In genomic region chr12:70657493-70657810, GRCm38 (mm10) we compare ENCODE assay signal across 27 mouse cellular contexts.
DNase-seq lines count a peak whose midpoint lies in the region; ATAC-seq and TF ChIP-seq lines count a peak whose summit lies in the region.
"Had no signal": no experiment of that assay in that cellular context is flagged by ENCODE, and none has a peak within 500 bp of the region (broad histone marks: within the 10 kb centered on the region; RNA-seq: fewer than 3 reads in every experiment).

No protein-coding gene starts in this region.

- no peak overlapping the region for H3K4me3 ChIP-seq in forebrain, embryonic 15.5 days
- H3K4me3 ChIP-seq in forebrain, embryonic 12.5 days (replicated peaks), result no peak overlapping the region
- H3K4me3 ChIP-seq in heart, adult 2 months, result no peak overlapping the region
- H3K4me3 ChIP-seq in embryonic facial prominence, embryonic 15.5 days (replicated peaks), result no peak overlapping the region
- H3K4me3 ChIP-seq: erythroblast, embryonic 14.5 days; heart, embryonic 12.5 days; heart, embryonic 15.5 days; hindbrain, embryonic 12.5 days; hindbrain, embryonic 15.5 days had no signal

- intact Hi-C loops in heart, adult 2 months (cut with DNase I), result loop anchor here (5.0 kb wide), 3 partner anchors 140 to 160 kb away; no protein-coding TSS in a partner anchor
- intact Hi-C loops in heart, postnatal 25 days (cut with DNase I), result loop anchor here (5.0 kb wide), 2 partner anchors 160 to 255 kb away; no protein-coding TSS in a partner anchor

- H3K36me3 ChIP-seq in forebrain, embryonic 15.5 days, result no peaks in the 10 kb centered on the region
- H3K36me3 ChIP-seq in forebrain, embryonic 12.5 days (replicated peaks), result no peaks in the 10 kb centered on the region
- H3K36me3 ChIP-seq in heart, adult 2 months (ENCODE audit: control insufficient read depth, insufficient read depth, low read length), result peaks cover 25% of the 10 kb centered on the region
- H3K36me3 ChIP-seq in embryonic facial prominence, embryonic 15.5 days, result no peaks in the 10 kb centered on the region
- H3K36me3 ChIP-seq: G1E; heart, embryonic 12.5 days; heart, embryonic 15.5 days; hindbrain, embryonic 12.5 days; hindbrain, embryonic 15.5 days had no signal

- H3K27me3 ChIP-seq in forebrain, embryonic 15.5 days, result no peaks in the 10 kb centered on the region
- no peaks in the 10 kb centered on the region for H3K27me3 ChIP-seq in forebrain, embryonic 12.5 days
- H3K27me3 ChIP-seq in heart, adult 2 months (ENCODE audit: control insufficient read depth, insufficient read depth, low read length), result no peaks in the 10 kb centered on the region
- H3K27me3 ChIP-seq in embryonic facial prominence, embryonic 15.5 days, result no peaks in the 10 kb centered on the region
- H3K27me3 ChIP-seq: CH12.LX; heart, embryonic 12.5 days; heart, embryonic 15.5 days; hindbrain, embryonic 12.5 days; hindbrain, embryonic 15.5 days; Patski had no signal

- 78% methylated on average over 3 of the region's 3 CpGs for WGBS in forebrain, embryonic 15.5 days
- 73% methylated on average over 3 of the region's 3 CpGs for WGBS in forebrain, embryonic 12.5 days
- 85% methylated on average over 3 of the region's 3 CpGs for WGBS in heart, adult 2 months
- 69% methylated on average over 3 of the region's 3 CpGs for WGBS in embryonic facial prominence, embryonic 15.5 days

- peaks cover 17% of the 10 kb centered on the region for H3K4me1 ChIP-seq in forebrain, embryonic 15.5 days
- H3K4me1 ChIP-seq in forebrain, embryonic 12.5 days, result no peaks in the 10 kb centered on the region
- peaks cover 12% of the 10 kb centered on the region for H3K4me1 ChIP-seq in heart, adult 2 months (ENCODE audit: control insufficient read depth, insufficient read depth, low read length)
- peaks cover 14% of the 10 kb centered on the region; the same call in 1 of the 2 replicates for H3K4me1 ChIP-seq in embryonic facial prominence, embryonic 15.5 days
- H3K4me1 ChIP-seq: hindbrain, embryonic 12.5 days; hindbrain, embryonic 15.5 days had no signal

- no peak overlapping the region for H3K9ac ChIP-seq in forebrain, embryonic 15.5 days (replicated peaks)
- no peak overlapping the region for H3K9ac ChIP-seq in forebrain, embryonic 12.5 days
- H3K9ac ChIP-seq in heart, adult 2 months (ENCODE audit: low read depth, low read length), result no peak overlapping the region
- H3K9ac ChIP-seq in embryonic facial prominence, embryonic 15.5 days, result no peak overlapping the region
- H3K9ac ChIP-seq: heart, embryonic 12.5 days; heart, embryonic 15.5 days; hindbrain, embryonic 12.5 days; hindbrain, embryonic 15.5 days had no signal

- no peak for TF ChIP-seq CTCF in heart, adult 2 months (IDR thresholded peaks at IDR 0.05)

- H3K79me2 ChIP-seq in heart, adult 2 months (replicated peaks; ENCODE audit: control insufficient read depth, insufficient read depth, low read length), result no peaks in the 10 kb centered on the region

- ATAC-seq in forebrain, embryonic 15.5 days (replicated peaks), result no peak
- ATAC-seq in forebrain, embryonic 12.5 days (ENCODE audit: low FRiP score), result no peak
- ATAC-seq in embryonic facial prominence, embryonic 15.5 days (ENCODE audit: insufficient number of reproducible peaks, low FRiP score, low TSS enrichment, low read depth), result no peak
- ATAC-seq: activated CD4-positive, CD25-positive, alpha-beta regulatory T cell, adult 4 months; forebrain, embryonic 14.5 days; Patski had no signal

- TF ChIP-seq EP300 in heart, adult 2 months (IDR thresholded peaks at IDR 0.05; ENCODE audit: insufficient read depth, low read depth, low read length), result no peak

- H3K9me3 ChIP-seq in forebrain, embryonic 15.5 days, result no peaks in the 10 kb centered on the region
- no peaks in the 10 kb centered on the region for H3K9me3 ChIP-seq in forebrain, embryonic 12.5 days
- no peaks in the 10 kb centered on the region for H3K9me3 ChIP-seq in embryonic facial prominence, embryonic 15.5 days (replicated peaks)
- H3K9me3 ChIP-seq: heart, embryonic 15.5 days; hindbrain, embryonic 12.5 days; hindbrain, embryonic 15.5 days had no signal

- TF ChIP-seq POLR2A in heart, adult 2 months (IDR thresholded peaks at IDR 0.05; ENCODE audit: insufficient read depth, low read depth, low read length), result no peak

- no peak overlapping the region for H3K4me2 ChIP-seq in forebrain, embryonic 15.5 days (replicated peaks)
- no peak overlapping the region for H3K4me2 ChIP-seq in forebrain, embryonic 12.5 days
- no peak overlapping the region for H3K4me2 ChIP-seq in embryonic facial prominence, embryonic 15.5 days (replicated peaks)
- H3K4me2 ChIP-seq: heart, embryonic 12.5 days; heart, embryonic 15.5 days; hindbrain, embryonic 12.5 days; hindbrain, embryonic 15.5 days had no signal

- no peak for DNase-seq in heart, adult 2 months
- DNase-seq in heart, postnatal 25 days (ENCODE audit: low spot score), result no peak
- DNase-seq in R1 (ENCODE audit: low read depth, low spot score), result peak; percentile 14
- DNase-seq in cerebellum, postnatal 10 days, result no peak
- DNase-seq: adrenal gland, adult 8-10 months; adrenal gland, postnatal 25 days; B cell, adult 2 months; cerebellum, adult 11-12 months; cerebellum, adult 8-10 months; cerebellum, postnatal 14 days; gastrocnemius, postnatal 10 days; gastrocnemius, postnatal 36 days; kidney, adult 11 months; kidney, adult 8-10 months had no signal

- H3K27ac ChIP-seq in forebrain, embryonic 15.5 days (replicated peaks), result peak overlapping the region; percentile 51
- H3K27ac ChIP-seq in forebrain, embryonic 12.5 days, result no peak overlapping the region
- H3K27ac ChIP-seq in heart, adult 2 months, result peak overlapping the region; percentile 84
- H3K27ac ChIP-seq in embryonic facial prominence, embryonic 15.5 days (replicated peaks), result peak overlapping the region; percentile 18; the same call in 1 of the 2 replicates
- H3K27ac ChIP-seq: hindbrain, embryonic 12.5 days; hindbrain, embryonic 15.5 days had no signal
